In genomic region chr11:102276411-102276915, GRCm38 (mm10) we compare ENCODE assay signal across 8 mouse cellular contexts. TPM values are rescaled to one million over a fixed set of nuclear protein-coding genes. Genes with fewer than 3 reads are reported as not detected.
DNase-seq lines count a peak whose midpoint lies in the region; ATAC-seq and TF ChIP-seq lines count a peak whose summit lies in the region.

No protein-coding gene starts in this region.

- H3K36me3 ChIP-seq in erythroblast, embryonic 14.5 days (ENCODE audit: control insufficient read depth), result no peaks in the 10 kb centered on the region
- H3K36me3 ChIP-seq in liver, embryonic 11.5 days (ENCODE audit: control insufficient read depth, insufficient read depth, low read length), result no peaks in the 10 kb centered on the region

- H3K27me3 ChIP-seq in erythroblast, embryonic 14.5 days (ENCODE audit: control insufficient read depth), result peaks cover 10% of the 10 kb centered on the region
- no peaks in the 10 kb centered on the region for H3K27me3 ChIP-seq in liver, embryonic 11.5 days (replicated peaks; ENCODE audit: control insufficient read depth, insufficient read depth, low read length)

- H3K9me3 ChIP-seq in erythroblast, embryonic 14.5 days (ENCODE audit: control insufficient read depth, low read length), result no peaks in the 10 kb centered on the region
- no peaks in the 10 kb centered on the region for H3K9me3 ChIP-seq in liver, embryonic 11.5 days (ENCODE audit: control insufficient read depth, low read length)

- no peak for ATAC-seq in erythroblast, adult 5-6 weeks (replicated peaks; ENCODE audit: low FRiP score, poor library complexity, severe bottlenecking)
- ATAC-seq in hematopoietic stem cell, adult 5-6 weeks (replicated peaks in 1 of 2; ENCODE audit: insufficient read depth in 1 of 2, low FRiP score in 2 of 2, low TSS enrichment in 1 of 2, low read depth in 1 of 2, poor library complexity in 2 of 2, severe bottlenecking in 2 of 2), result peak; percentile 32 to 73; a peak in 3 of 4 replicates
- peak; percentile 68 for ATAC-seq in liver, embryonic 11.5 days (replicated peaks; ENCODE audit: low FRiP score)

- peak; percentile 37 for DNase-seq in urinary bladder, postnatal 14 days (ENCODE audit: low spot score)
- no peak for DNase-seq in urinary bladder, postnatal 25 days (ENCODE audit: low spot score)
- peak; percentile 70 for DNase-seq in liver, embryonic 11.5 days (ENCODE audit: low spot score)
- no peak for DNase-seq in layer of hippocampus, postnatal 14 days (ENCODE audit: low spot score in 2 of 2)

- peaks cover 13% of the 10 kb centered on the region for H3K4me1 ChIP-seq in erythroblast, embryonic 14.5 days (ENCODE audit: control insufficient read depth)
- peaks cover 11% of the 10 kb centered on the region for H3K4me1 ChIP-seq in liver, embryonic 11.5 days (replicated peaks; ENCODE audit: control insufficient read depth, insufficient read depth, low read length)
- H3K4me1 ChIP-seq in olfactory bulb, adult 2 months (ENCODE audit: control insufficient read depth, insufficient read depth, low read length), result peaks cover 7% of the 10 kb centered on the region

- no peak for TF ChIP-seq CTCF in olfactory bulb, adult 2 months (IDR thresholded peaks at IDR 0.05; ENCODE audit: insufficient read depth, low read depth, low read length)

- 3% methylated on average over 33 of the region's 33 CpGs for WGBS in liver, embryonic 11.5 days
- WGBS in olfactory bulb, adult 2 months, result 2% methylated on average over 33 of the region's 33 CpGs

- no peak for TF ChIP-seq POLR2A in olfactory bulb, adult 2 months (IDR thresholded peaks at IDR 0.05; ENCODE audit: insufficient read depth, low read depth, low read length)

- peak overlapping the region; percentile 87 for H3K4me2 ChIP-seq in liver, embryonic 11.5 days

- H3K9ac ChIP-seq in liver, embryonic 11.5 days (ENCODE audit: low read depth, low read length), result peak overlapping the region; percentile 71

- H3K27ac ChIP-seq in liver, embryonic 11.5 days (ENCODE audit: low read depth, low read length), result no peak overlapping the region; the same call in 1 of the 2 replicates
- H3K27ac ChIP-seq in olfactory bulb, adult 2 months (ENCODE audit: insufficient read depth, low read depth, low read length), result no peak overlapping the region

- H3K4me3 ChIP-seq in erythroblast, embryonic 14.5 days (replicated peaks), result peak overlapping the region; percentile 51
- peak overlapping the region; percentile 52 for H3K4me3 ChIP-seq in liver, embryonic 11.5 days (ENCODE audit: low read depth, low read length)
- H3K4me3 ChIP-seq in olfactory bulb, adult 2 months (ENCODE audit: insufficient read depth, low read depth, low read length), result peak overlapping the region; percentile 31

RNA-seq across cellular contexts. Expression of gene Asb16, which starts 7.9 kb away (rescaled TPM):
- 0.01 and 0.02 TPM in 2 replicates for polyA plus RNA-seq in erythroblast, embryonic 14.5 days (2012)
- not detected in 2 replicates for total RNA-seq in erythroblast, adult 5-6 weeks (2015; ENCODE audit: low replicate concordance)
- not detected in 2 replicates for total RNA-seq in erythroblast, adult 5-6 weeks (2017; ENCODE audit: low replicate concordance)
- total RNA-seq in hematopoietic stem cell, adult 5-6 weeks (2017), result 1.3 TPM in 1 of 2 replicates, not detected in the other
- 0.05 and 0.12 TPM in 2 replicates for polyA plus RNA-seq in liver, embryonic 11.5 days (2014; fragmentation: Nextera tagmentation; extraction: Ambion mirVana)
- not detected in 2 replicates for polyA plus RNA-seq in olfactory bulb, adult 2 months (2012; ENCODE audit: insufficient read depth, insufficient read length, low replicate concordance, missing spikeins)
- total RNA-seq in layer of hippocampus, postnatal 14 days (2021), result under 1 TPM; 0.86 to 0.88 TPM

RNA-seq across cellular contexts. Expression of gene Tmub2, which starts 8.3 kb away (rescaled TPM):
- polyA plus RNA-seq in erythroblast, embryonic 14.5 days (2012), result 8.1 and 8.9 TPM in 2 replicates
- 15.9 and 17.1 TPM in 2 replicates for total RNA-seq in erythroblast, adult 5-6 weeks (2015; ENCODE audit: low replicate concordance)
- total RNA-seq in erythroblast, adult 5-6 weeks (2017; ENCODE audit: low replicate concordance), result 17.0 and 28.0 TPM in 2 replicates
- total RNA-seq in hematopoietic stem cell, adult 5-6 weeks (2017), result 23.1 and 32.1 TPM in 2 replicates
- polyA plus RNA-seq in liver, embryonic 11.5 days (2014; fragmentation: Nextera tagmentation; extraction: Ambion mirVana), result 41.6 and 44.8 TPM in 2 replicates
- 472 TPM in 1 of 2 replicates, not detected in the other for polyA plus RNA-seq in olfactory bulb, adult 2 months (2012; ENCODE audit: insufficient read depth, insufficient read length, low replicate concordance, missing spikeins)
- total RNA-seq in layer of hippocampus, postnatal 14 days (2021), result 10 to 100 TPM; 59.3 to 60.6 TPM

RNA-seq across cellular contexts. Expression of gene Atxn7l3, which starts 20.0 kb away (rescaled TPM):
- polyA plus RNA-seq in erythroblast, embryonic 14.5 days (2012), result 4.5 and 6.0 TPM in 2 replicates
- 6.3 and 10.4 TPM in 2 replicates for total RNA-seq in erythroblast, adult 5-6 weeks (2015; ENCODE audit: low replicate concordance)
- total RNA-seq in erythroblast, adult 5-6 weeks (2017; ENCODE audit: low replicate concordance), result 5.7 and 9.3 TPM in 2 replicates
- total RNA-seq in hematopoietic stem cell, adult 5-6 weeks (2017), result 24.4 and 26.5 TPM in 2 replicates
- 11.4 and 14.7 TPM in 2 replicates for polyA plus RNA-seq in liver, embryonic 11.5 days (2014; fragmentation: Nextera tagmentation; extraction: Ambion mirVana)
- not detected in 2 replicates for polyA plus RNA-seq in olfactory bulb, adult 2 months (2012; ENCODE audit: insufficient read depth, insufficient read length, low replicate concordance, missing spikeins)
- total RNA-seq in layer of hippocampus, postnatal 14 days (2021), result 100 to 1,000 TPM; 152 to 160 TPM

RNA-seq across cellular contexts. Expression of gene BC030867, which starts 27.8 kb away (rescaled TPM):
- polyA plus RNA-seq in erythroblast, embryonic 14.5 days (2012), result 0.50 and 1.6 TPM in 2 replicates
- total RNA-seq in erythroblast, adult 5-6 weeks (2015; ENCODE audit: low replicate concordance), result 3.8 and 5.0 TPM in 2 replicates
- 4.1 and 7.2 TPM in 2 replicates for total RNA-seq in erythroblast, adult 5-6 weeks (2017; ENCODE audit: low replicate concordance)
- 3.6 and 4.9 TPM in 2 replicates for total RNA-seq in hematopoietic stem cell, adult 5-6 weeks (2017)
- polyA plus RNA-seq in liver, embryonic 11.5 days (2014; fragmentation: Nextera tagmentation; extraction: Ambion mirVana), result 28.2 and 29.4 TPM in 2 replicates
- polyA plus RNA-seq in olfactory bulb, adult 2 months (2012; ENCODE audit: insufficient read depth, insufficient read length, low replicate concordance, missing spikeins), result not detected in 2 replicates
- under 1 TPM; 0.76 to 0.79 TPM for total RNA-seq in layer of hippocampus, postnatal 14 days (2021)

RNA-seq across cellular contexts. Expression of gene Ubtf, which starts 43.1 kb away (rescaled TPM):
- polyA plus RNA-seq in erythroblast, embryonic 14.5 days (2012), result 10.3 and 12.3 TPM in 2 replicates
- 19.0 and 22.8 TPM in 2 replicates for total RNA-seq in erythroblast, adult 5-6 weeks (2015; ENCODE audit: low replicate concordance)
- total RNA-seq in erythroblast, adult 5-6 weeks (2017; ENCODE audit: low replicate concordance), result 119 and 258 TPM in 2 replicates
- total RNA-seq in hematopoietic stem cell, adult 5-6 weeks (2017), result 166 and 196 TPM in 2 replicates
- polyA plus RNA-seq in liver, embryonic 11.5 days (2014; fragmentation: Nextera tagmentation; extraction: Ambion mirVana), result 104 and 108 TPM in 2 replicates
- polyA plus RNA-seq in olfactory bulb, adult 2 months (2012; ENCODE audit: insufficient read depth, insufficient read length, low replicate concordance, missing spikeins), result 213 TPM in 1 of 2 replicates, not detected in the other
- total RNA-seq in layer of hippocampus, postnatal 14 days (2021), result 100 to 1,000 TPM; 120 to 121 TPM

Comparison
In these comparisons a context has a peak if more than half of its experiments do, and no peak if none do; other contexts are left out.
1. DNase-seq: peak in urinary bladder, postnatal 14 days (single experiment) and liver, embryonic 11.5 days (single experiment); none in urinary bladder, postnatal 25 days (single experiment) and layer of hippocampus, postnatal 14 days (0 of 2).
2. Peak in every context shown above with its lines, with median percentiles within 50 percentile points of each other: H3K4me3 ChIP-seq.